Mouse (Mus musculus): Measurements from ENCODE around the gene Klc2. TPM values are rescaled to one million over a fixed set of nuclear protein-coding genes. Genes with fewer than 3 reads are reported as not detected.
"Not testable (repeated sequence)": the region's sequence is repeated elsewhere in the genome, so short reads cannot be mapped to it uniquely, and the experiment has no call there.

Klc2 gene
- 28.1 and 32.1 TPM in 2 replicates for polyA plus RNA-seq (2016; fragmentation: Nextera tagmentation; extraction: Ambion mirVana)

GRCm38 (mm10) chr19:5118384-5118698 is at the start of gene Klc2:
Klc2 (minus strand) TSS chr19:5118560.
- peak within 1 kb of the TSS; percentile 94 for H3K27ac ChIP-seq
- peak within 1 kb of the TSS; percentile 83 for H3K4me3 ChIP-seq (replicated peaks)
- no peaks in the 10 kb centered on the region for H3K9me3 ChIP-seq
- H3K4me2 ChIP-seq: peak within 1 kb of the TSS; percentile 93
- H3K9ac ChIP-seq (replicated peaks): peak within 1 kb of the TSS; percentile 81
- peaks cover 13% of the 10 kb centered on the region for H3K36me3 ChIP-seq
- under 1% methylated on average over 18 of the region's 18 CpGs for WGBS
- H3K27me3 ChIP-seq: no peaks in the 10 kb centered on the region; the same call in 1 of the 2 replicates
- peaks cover 18% of the 10 kb centered on the region for H3K4me1 ChIP-seq (replicated peaks)
- ATAC-seq (ENCODE audit: insufficient number of reproducible peaks, insufficient read depth, low FRiP score, low TSS enrichment, low read depth): peak; percentile 91

- H3K36me3 ChIP-seq: peaks cover 14% of the 10 kb centered on the region; the same call in 1 of the 2 replicates
- no peaks in the 10 kb centered on the region for H3K27me3 ChIP-seq
- no peak overlapping the region for H3K9ac ChIP-seq (replicated peaks)
- no peak overlapping the region for H3K4me3 ChIP-seq (replicated peaks)
- 86% methylated on average over 4 of the region's 4 CpGs for WGBS
- no peaks in the 10 kb centered on the region for H3K4me1 ChIP-seq (replicated peaks)
- H3K27ac ChIP-seq: no peak overlapping the region
- H3K9me3 ChIP-seq: no peaks in the 10 kb centered on the region
- no peak for ATAC-seq (ENCODE audit: insufficient number of reproducible peaks, insufficient read depth, low FRiP score, low TSS enrichment, low read depth)
- H3K4me2 ChIP-seq: no peak overlapping the region
Measured at GRCm38 (mm10) chr19:5167477-5167876, 49.1 kb upstream of the Klc2 start.

GRCm38 (mm10) chr19:5164380-5164779 is 46.0 kb upstream of the Klc2 start:
- Histone ChIP-seq H3K4me3 (replicated peaks) (no peak overlapping the region), H3K4me1 (replicated peaks) (no peaks in the 10 kb centered on the region), H3K27ac (no peak overlapping the region), H3K9me3 (no peaks in the 10 kb centered on the region), H3K27me3 (no peaks in the 10 kb centered on the region), H3K9ac (replicated peaks) (no peak overlapping the region), H3K4me2 (no peak overlapping the region), H3K36me3 (peaks cover 24% of the 10 kb centered on the region; the same call in 1 of the 2 replicates)
- 60% methylated on average over 2 of the region's 2 CpGs for WGBS
- ATAC-seq (ENCODE audit: insufficient number of reproducible peaks, insufficient read depth, low FRiP score, low TSS enrichment, low read depth): no peak

- Histone ChIP-seq H3K27me3 (no peaks in the 10 kb centered on the region), H3K4me2 (no peak overlapping the region), H3K4me3 (replicated peaks) (no peak overlapping the region), H3K36me3 (peaks cover 27% of the 10 kb centered on the region; the same call in 1 of the 2 replicates), H3K9me3 (no peaks in the 10 kb centered on the region; the same call in 1 of the 2 replicates), H3K27ac (no peak overlapping the region), H3K9ac (replicated peaks) (no peak overlapping the region), H3K4me1 (replicated peaks) (no peaks in the 10 kb centered on the region)
- ATAC-seq (ENCODE audit: insufficient number of reproducible peaks, insufficient read depth, low FRiP score, low TSS enrichment, low read depth): no peak
- WGBS: 88% methylated on average over 3 of the region's 3 CpGs
Measured at GRCm38 (mm10) chr19:5161913-5162312, 43.6 kb upstream of the Klc2 start.

GRCm38 (mm10) chr19:5152261-5152660 is 33.9 kb upstream of the Klc2 start:
- H3K27me3 ChIP-seq: no peaks in the 10 kb centered on the region
- no peak overlapping the region for H3K4me3 ChIP-seq (replicated peaks)
- no peak overlapping the region for H3K9ac ChIP-seq (replicated peaks)
- no peak overlapping the region for H3K27ac ChIP-seq
- peaks cover 61% of the 10 kb centered on the region for H3K36me3 ChIP-seq
- no peak overlapping the region for H3K4me2 ChIP-seq
- WGBS: 88% methylated on average over 6 of the region's 6 CpGs
- H3K4me1 ChIP-seq (replicated peaks): no peaks in the 10 kb centered on the region
- H3K9me3 ChIP-seq: no peaks in the 10 kb centered on the region
- ATAC-seq (ENCODE audit: insufficient number of reproducible peaks, insufficient read depth, low FRiP score, low TSS enrichment, low read depth): no peak

GRCm38 (mm10) chr19:5151741-5152140 is 33.4 kb upstream of the Klc2 start:
- Histone ChIP-seq H3K36me3 (peaks cover 62% of the 10 kb centered on the region), H3K9ac (replicated peaks) (no peak overlapping the region), H3K9me3 (no peaks in the 10 kb centered on the region), H3K27me3 (no peaks in the 10 kb centered on the region), H3K4me1 (replicated peaks) (no peaks in the 10 kb centered on the region), H3K4me2 (no peak overlapping the region), H3K27ac (no peak overlapping the region), H3K4me3 (replicated peaks) (no peak overlapping the region)
- WGBS: 86% methylated on average over 5 of the region's 5 CpGs
- no peak for ATAC-seq (ENCODE audit: insufficient number of reproducible peaks, insufficient read depth, low FRiP score, low TSS enrichment, low read depth)

GRCm38 (mm10) chr19:5151331-5151730 is 33.0 kb upstream of the Klc2 start:
- Histone ChIP-seq H3K4me2 (no peak overlapping the region), H3K9me3 (no peaks in the 10 kb centered on the region), H3K4me1 (replicated peaks) (no peaks in the 10 kb centered on the region), H3K36me3 (peaks cover 66% of the 10 kb centered on the region), H3K9ac (replicated peaks) (no peak overlapping the region), H3K27ac (no peak overlapping the region), H3K4me3 (replicated peaks) (no peak overlapping the region), H3K27me3 (no peaks in the 10 kb centered on the region)
- 45% methylated on average over 3 of the region's 3 CpGs for WGBS
- no peak for ATAC-seq (ENCODE audit: insufficient number of reproducible peaks, insufficient read depth, low FRiP score, low TSS enrichment, low read depth)

GRCm38 (mm10) chr19:5150358-5150757 is 32.0 kb upstream of the Klc2 start:
- peaks cover 61% of the 10 kb centered on the region for H3K36me3 ChIP-seq
- H3K9me3 ChIP-seq: no peaks in the 10 kb centered on the region
- H3K4me2 ChIP-seq: no peak overlapping the region
- H3K27ac ChIP-seq: no peak overlapping the region
- H3K27me3 ChIP-seq: no peaks in the 10 kb centered on the region
- H3K9ac ChIP-seq (replicated peaks): no peak overlapping the region
- ATAC-seq (ENCODE audit: insufficient number of reproducible peaks, insufficient read depth, low FRiP score, low TSS enrichment, low read depth): no peak
- WGBS: 93% methylated on average over 6 of the region's 6 CpGs
- no peaks in the 10 kb centered on the region for H3K4me1 ChIP-seq (replicated peaks)
- H3K4me3 ChIP-seq (replicated peaks): no peak overlapping the region

- H3K4me1 ChIP-seq (replicated peaks); H3K27ac ChIP-seq; H3K9ac ChIP-seq (replicated peaks); H3K4me3 ChIP-seq (replicated peaks); ATAC-seq (ENCODE audit: insufficient number of reproducible peaks, insufficient read depth, low FRiP score, low TSS enrichment, low read depth); H3K27me3 ChIP-seq; H3K9me3 ChIP-seq; H3K4me2 ChIP-seq: not testable (repeated sequence)
- H3K36me3 ChIP-seq: peaks cover 62% of the 10 kb centered on the region
- 81% methylated on average over 4 of the region's 6 CpGs for WGBS
Measured at GRCm38 (mm10) chr19:5149041-5149440, 30.7 kb upstream of the Klc2 start.

- Histone ChIP-seq H3K9ac (replicated peaks) (no peak overlapping the region), H3K4me3 (replicated peaks) (no peak overlapping the region), H3K4me1 (replicated peaks) (no peaks in the 10 kb centered on the region), H3K4me2 (no peak overlapping the region), H3K27ac (no peak overlapping the region), H3K27me3 (no peaks in the 10 kb centered on the region), H3K36me3 (peaks cover 69% of the 10 kb centered on the region), H3K9me3 (no peaks in the 10 kb centered on the region)
- 1% methylated on average over 2 of the region's 2 CpGs for WGBS
- no peak for ATAC-seq (ENCODE audit: insufficient number of reproducible peaks, insufficient read depth, low FRiP score, low TSS enrichment, low read depth)
Measured at GRCm38 (mm10) chr19:5139640-5140039, 21.3 kb upstream of the Klc2 start.

GRCm38 (mm10) chr19:5131237-5131636 is 12.9 kb upstream of the Klc2 start:
- no peaks in the 10 kb centered on the region for H3K27me3 ChIP-seq
- WGBS: 78% methylated on average over 4 of the region's 4 CpGs
- H3K9ac ChIP-seq (replicated peaks): no peak overlapping the region
- no peak overlapping the region for H3K4me2 ChIP-seq
- H3K27ac ChIP-seq: no peak overlapping the region
- no peak overlapping the region for H3K4me3 ChIP-seq (replicated peaks)
- no peak for ATAC-seq (ENCODE audit: insufficient number of reproducible peaks, insufficient read depth, low FRiP score, low TSS enrichment, low read depth)
- H3K36me3 ChIP-seq: peaks cover 28% of the 10 kb centered on the region
- no peaks in the 10 kb centered on the region for H3K4me1 ChIP-seq (replicated peaks)
- no peaks in the 10 kb centered on the region for H3K9me3 ChIP-seq

- ATAC-seq (ENCODE audit: insufficient number of reproducible peaks, insufficient read depth, low FRiP score, low TSS enrichment, low read depth): no peak
- no peak overlapping the region for H3K27ac ChIP-seq
- no peaks in the 10 kb centered on the region for H3K4me1 ChIP-seq (replicated peaks)
- H3K9me3 ChIP-seq: no peaks in the 10 kb centered on the region
- no peaks in the 10 kb centered on the region for H3K27me3 ChIP-seq
- peaks cover 18% of the 10 kb centered on the region for H3K36me3 ChIP-seq
- no peak overlapping the region for H3K9ac ChIP-seq (replicated peaks)
- no peak overlapping the region for H3K4me2 ChIP-seq
- H3K4me3 ChIP-seq (replicated peaks): no peak overlapping the region
- 37% methylated on average over 1 of the region's 1 CpGs for WGBS
Measured at GRCm38 (mm10) chr19:5129770-5130169, 11.4 kb upstream of the Klc2 start.
